Mouse (Mus musculus) kidney, adult 2 months (tissue): ENCODE results near the gene Arpc4.

Source experiments
- CTCF ChIP-seq: fragments of 200-500 bp; conservative IDR thresholded peaks from 2 replicates; pipeline ENCODE4 v1.5.1; 2011; ENCODE audit warnings: low read depth, mild to moderate bottlenecking, control low read depth, low read length, moderate library complexity, mixed read lengths; ENCODE audit not compliant: insufficient read depth, insufficient read length
- POLR2A ChIP-seq: fragments of 200-500 bp; IDR thresholded peaks from one replicate; pipeline ENCODE4 v1.6.1; 2011; ENCODE audit warnings: low read depth, low read length, control low read depth

DNA sequence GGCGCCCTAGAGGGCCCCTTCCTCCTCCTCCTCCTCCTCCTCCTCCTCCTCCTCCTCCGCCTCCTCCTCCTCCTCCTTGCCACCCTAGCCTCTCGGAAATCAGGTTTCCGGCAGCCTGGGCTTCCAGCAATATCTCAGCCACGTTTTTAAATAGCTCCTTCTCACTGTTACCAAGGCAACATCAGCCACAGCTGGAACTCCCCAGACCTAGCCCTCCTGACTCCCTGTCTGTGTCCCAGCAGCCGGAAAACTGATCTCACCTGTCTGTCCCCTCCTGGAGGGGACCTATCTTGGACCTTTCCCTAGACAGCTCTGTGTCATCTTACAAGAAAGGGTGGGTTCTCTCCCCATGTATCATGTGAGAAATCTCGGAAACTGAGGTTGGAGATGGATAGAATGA, 35.6 kb upstream of the Arpc4 start:
- TF ChIP-seq CTCF (no peak), POLR2A (no peak)
